Mouse (Mus musculus): ENCODE measurements around the gene Dnaaf3. TPM values are rescaled to one million over a fixed set of nuclear protein-coding genes. Genes with fewer than 3 reads are reported as not detected.
A peak's percentile ranks its signal among the peaks of the same experiment; 100 is the strongest.

Gene Dnaaf3
- total RNA-seq, 1 experiment from 2014 or later: 2.0 TPM

- no peak for ATAC-seq (replicated peaks; ENCODE audit: insufficient number of reproducible peaks, low FRiP score, low TSS enrichment, poor library complexity, severe bottlenecking)
Measured at GRCm38 (mm10) chr7:4523205-4524130, 8.8 kb downstream of the Dnaaf3 start.

- ATAC-seq (replicated peaks; ENCODE audit: insufficient number of reproducible peaks, low FRiP score, low TSS enrichment, poor library complexity, severe bottlenecking): no peak
Measured at GRCm38 (mm10) chr7:4522292-4522691, 10.0 kb downstream of the Dnaaf3 start.

GRCm38 (mm10) chr7:4521231-4522003 is 10.8 kb downstream of the Dnaaf3 start:
- no peak for ATAC-seq (replicated peaks; ENCODE audit: insufficient number of reproducible peaks, low FRiP score, low TSS enrichment, poor library complexity, severe bottlenecking)

GRCm38 (mm10) chr7:4518487-4518886 is 13.8 kb downstream of the Dnaaf3 start:
- ATAC-seq (replicated peaks; ENCODE audit: insufficient number of reproducible peaks, low FRiP score, low TSS enrichment, poor library complexity, severe bottlenecking): no peak

- ATAC-seq (replicated peaks; ENCODE audit: insufficient number of reproducible peaks, low FRiP score, low TSS enrichment, poor library complexity, severe bottlenecking): no peak
Measured at GRCm38 (mm10) chr7:4516332-4517050, 15.8 kb downstream of the Dnaaf3 start, which contains the start of gene Tnnt1. Tnnt1 (minus strand) TSS chr7:4516382.

- ATAC-seq (replicated peaks; ENCODE audit: insufficient number of reproducible peaks, low FRiP score, low TSS enrichment, poor library complexity, severe bottlenecking): no peak
Measured at GRCm38 (mm10) chr7:4515853-4516252, 16.4 kb downstream of the Dnaaf3 start.

- no peak for ATAC-seq (replicated peaks; ENCODE audit: insufficient number of reproducible peaks, low FRiP score, low TSS enrichment, poor library complexity, severe bottlenecking)
Measured at GRCm38 (mm10) chr7:4513829-4514712, 18.2 kb downstream of the Dnaaf3 start.

GRCm38 (mm10) chr7:4513236-4513635 is 19.0 kb downstream of the Dnaaf3 start:
- peak; percentile 60 for ATAC-seq (replicated peaks; ENCODE audit: insufficient number of reproducible peaks, low FRiP score, low TSS enrichment, poor library complexity, severe bottlenecking)

GRCm38 (mm10) chr7:4511489-4512224 is 20.6 kb downstream of the Dnaaf3 start:
- no peak for ATAC-seq (replicated peaks; ENCODE audit: insufficient number of reproducible peaks, low FRiP score, low TSS enrichment, poor library complexity, severe bottlenecking)

GRCm38 (mm10) chr7:4509863-4510608 is 22.2 kb downstream of the Dnaaf3 start:
- ATAC-seq (replicated peaks; ENCODE audit: insufficient number of reproducible peaks, low FRiP score, low TSS enrichment, poor library complexity, severe bottlenecking): peak; percentile 78

GRCm38 (mm10) chr7:4508739-4509116 is 23.5 kb downstream of the Dnaaf3 start:
- no peak for ATAC-seq (replicated peaks; ENCODE audit: insufficient number of reproducible peaks, low FRiP score, low TSS enrichment, poor library complexity, severe bottlenecking)

GRCm38 (mm10) chr7:4508062-4508738 is 24.1 kb downstream of the Dnaaf3 start:
- no peak for ATAC-seq (replicated peaks; ENCODE audit: insufficient number of reproducible peaks, low FRiP score, low TSS enrichment, poor library complexity, severe bottlenecking)

GRCm38 (mm10) chr7:4507220-4507619 is 25.0 kb downstream of the Dnaaf3 start:
- no peak for ATAC-seq (replicated peaks; ENCODE audit: insufficient number of reproducible peaks, low FRiP score, low TSS enrichment, poor library complexity, severe bottlenecking)

GRCm38 (mm10) chr7:4504646-4505435 is 27.4 kb downstream of the Dnaaf3 start:
- ATAC-seq (replicated peaks; ENCODE audit: insufficient number of reproducible peaks, low FRiP score, low TSS enrichment, poor library complexity, severe bottlenecking): peak; percentile 44; the same call in 1 of the 2 replicates

- peak; percentile 23; the same call in 1 of the 2 replicates for ATAC-seq (replicated peaks; ENCODE audit: insufficient number of reproducible peaks, low FRiP score, low TSS enrichment, poor library complexity, severe bottlenecking)
Measured at GRCm38 (mm10) chr7:4503858-4504257, 28.4 kb downstream of the Dnaaf3 start.

- ATAC-seq (replicated peaks; ENCODE audit: insufficient number of reproducible peaks, low FRiP score, low TSS enrichment, poor library complexity, severe bottlenecking): no peak
Measured at GRCm38 (mm10) chr7:4503100-4503499, 29.2 kb downstream of the Dnaaf3 start.

All from monocyte, adult 5-6 weeks (primary cell).